Mouse (Mus musculus) cerebellum, adult 2 months (tissue): Measurements from ENCODE around the gene Olfr1392.

ENCODE experiments used
- CTCF ChIP-seq: fragments of 200-500 bp; IDR thresholded peaks from 2 replicates; pipeline ENCODE4 v1.5.1; 2011; ENCODE audit warnings: low read depth, mild to moderate bottlenecking, control low read depth, low read length, moderate library complexity, borderline replicate concordance; ENCODE audit not compliant: insufficient read depth
- POLR2A ChIP-seq: fragments of 200-500 bp; IDR thresholded peaks from 2 replicates; pipeline ENCODE4 v1.6.1; 2011; ENCODE audit warnings: low read length, control low read depth, borderline replicate concordance; ENCODE audit not compliant: insufficient read depth

DNA sequence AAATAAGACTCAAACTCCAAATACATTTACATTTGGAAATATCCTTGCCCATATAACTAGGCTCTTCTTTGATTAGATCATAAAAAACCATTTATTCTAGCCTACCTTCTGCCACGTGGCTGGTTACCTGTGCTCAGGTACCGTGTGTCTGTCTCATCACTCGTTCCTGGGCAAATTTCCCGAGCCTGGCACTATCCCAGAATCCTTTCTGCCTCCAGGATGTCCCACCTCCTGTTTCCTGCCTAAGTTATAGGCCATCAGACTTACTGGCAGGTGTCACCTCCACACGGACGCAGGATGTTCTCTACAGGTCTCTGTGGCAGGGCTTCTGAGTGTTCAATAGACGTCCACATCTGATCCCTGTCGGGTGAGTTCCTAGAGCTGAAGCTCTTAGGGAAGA, 20.0 kb upstream of the Olfr1392 start:
- TF ChIP-seq CTCF (no peak), POLR2A (no peak)
